Mouse (Mus musculus): ENCODE results near the gene Ptk7. TPM values are rescaled to one million over a fixed set of nuclear protein-coding genes. Genes with fewer than 3 reads are reported as not detected.

The Ptk7 gene
- polyA plus RNA-seq, 1 experiment from 2014 or later = 86.6 TPM

DNA sequence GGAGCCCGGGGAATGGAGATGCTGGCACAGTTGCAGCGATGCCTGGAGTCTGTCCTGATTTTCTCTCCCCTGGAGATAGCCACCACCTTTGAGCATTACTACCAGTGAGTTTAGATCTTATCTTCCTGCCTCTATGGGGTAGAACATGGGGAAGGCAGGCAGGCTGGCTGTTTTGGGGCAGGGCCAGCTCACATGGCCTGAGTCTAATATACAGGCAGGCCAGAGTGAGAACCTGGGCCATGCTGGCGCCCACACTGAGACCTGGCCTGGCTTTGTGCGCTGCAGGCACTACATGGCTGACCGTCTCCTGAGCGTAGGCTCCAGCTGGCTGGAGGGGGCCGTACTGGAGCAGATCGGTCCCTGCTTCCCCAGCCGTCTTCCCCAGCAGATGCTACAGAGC is 32.0 kb upstream of the Ptk7 start:
- in situ Hi-C loops (cut with MboI; ENCODE audit: low pct_unique_long_range_greater_than_20kb) = no loop called here
- CTCF ChIA-PET = no interaction called here
- H3K27me3 ChIP-seq = no peaks in the 10 kb centered on the region
- DNase-seq (ENCODE audit: low read depth, low spot score) (no peak), ATAC-seq (no peak)
- no peak for TF ChIP-seq CTCF (IDR thresholded peaks at IDR 0.05)
- POLR2A ChIA-PET = no interaction called here

DNA sequence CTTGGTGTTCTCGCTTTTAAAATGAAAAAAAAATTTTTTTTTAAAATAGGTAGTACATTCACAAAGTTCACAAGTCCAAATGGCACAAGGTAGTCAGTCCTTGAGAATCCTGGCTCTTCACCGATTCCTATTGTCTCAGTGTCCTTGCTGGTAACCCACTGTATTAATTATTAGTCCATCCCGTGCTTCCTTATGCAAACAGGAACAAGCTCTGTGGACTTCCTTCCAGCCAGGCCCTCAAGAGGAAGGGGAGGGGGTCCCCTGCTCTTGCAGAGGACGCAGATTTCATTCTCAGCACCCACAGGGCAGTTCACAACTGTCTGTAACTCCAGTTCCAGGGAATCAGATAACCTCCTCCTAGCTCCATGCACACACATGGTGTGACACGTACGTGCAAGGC is 26.8 kb upstream of the Ptk7 start:
- ChIA-PET POLR2A (interaction anchor here (1.9 kb wide), 1 partner anchor 9 kb away, joined by 6 read pairs; no protein-coding TSS in a partner anchor), CTCF (no interaction called here)
- ATAC-seq = no peak
- no peak for DNase-seq (ENCODE audit: low read depth, low spot score)
- in situ Hi-C loops (cut with MboI; ENCODE audit: low pct_unique_long_range_greater_than_20kb) = no loop called here
- H3K27me3 ChIP-seq = no peaks in the 10 kb centered on the region
- TF ChIP-seq CTCF (IDR thresholded peaks at IDR 0.05) = no peak

DNA sequence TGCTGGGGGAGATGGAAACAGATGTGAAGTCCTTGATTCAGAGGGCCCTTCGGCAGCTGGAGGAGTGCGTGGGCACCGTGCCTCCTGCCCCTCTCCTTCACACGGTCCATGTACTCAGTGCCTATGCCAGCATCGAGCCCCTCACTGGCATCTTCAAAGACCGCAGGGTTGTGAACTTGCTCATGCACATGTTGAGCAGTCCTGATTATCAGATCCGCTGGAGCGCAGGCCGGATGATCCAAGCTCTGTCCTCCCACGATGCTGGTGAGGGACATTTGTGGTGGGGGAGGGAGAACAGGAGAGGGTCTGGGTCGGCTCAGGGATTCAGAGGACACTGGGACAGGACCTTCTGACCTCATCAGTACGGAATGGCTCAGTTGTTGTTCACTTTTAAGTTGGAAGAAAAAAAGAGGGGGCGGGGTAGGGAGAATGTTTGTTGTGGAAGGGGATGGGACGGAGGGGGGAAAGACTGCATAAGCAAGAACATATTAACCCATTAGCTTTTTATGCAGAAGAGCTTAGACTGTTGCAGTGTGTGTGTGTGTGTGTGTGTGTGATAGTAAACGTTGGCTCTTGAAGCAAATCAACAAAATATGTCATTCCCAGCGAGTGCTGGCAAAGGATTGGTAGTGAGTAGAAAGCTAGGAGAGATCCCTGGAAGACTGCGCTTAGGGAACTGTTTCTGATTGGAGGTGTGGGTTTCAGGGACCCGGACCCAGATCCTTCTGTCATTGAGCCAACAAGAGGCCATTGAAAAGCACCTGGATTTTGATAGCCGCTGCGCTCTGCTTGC is 22.6 kb upstream of the Ptk7 start:
- no peaks in the 10 kb centered on the region for H3K27me3 ChIP-seq
- ATAC-seq (no peak), DNase-seq (ENCODE audit: low read depth, low spot score) (no peak)
- POLR2A ChIA-PET = interaction anchor here (0.6 to 1.4 kb wide), 3 partner anchors 11 to 433 kb away, joined by 3 read pairs; no protein-coding TSS in a partner anchor
- in situ Hi-C loops (cut with MboI; ENCODE audit: low pct_unique_long_range_greater_than_20kb) = loop anchor here (5.0 kb wide), 1 partner anchor 60 kb away; the partner anchor contains the start of gene Pex6
- CTCF ChIA-PET = no interaction called here
- no peak for TF ChIP-seq CTCF (IDR thresholded peaks at IDR 0.05)

DNA sequence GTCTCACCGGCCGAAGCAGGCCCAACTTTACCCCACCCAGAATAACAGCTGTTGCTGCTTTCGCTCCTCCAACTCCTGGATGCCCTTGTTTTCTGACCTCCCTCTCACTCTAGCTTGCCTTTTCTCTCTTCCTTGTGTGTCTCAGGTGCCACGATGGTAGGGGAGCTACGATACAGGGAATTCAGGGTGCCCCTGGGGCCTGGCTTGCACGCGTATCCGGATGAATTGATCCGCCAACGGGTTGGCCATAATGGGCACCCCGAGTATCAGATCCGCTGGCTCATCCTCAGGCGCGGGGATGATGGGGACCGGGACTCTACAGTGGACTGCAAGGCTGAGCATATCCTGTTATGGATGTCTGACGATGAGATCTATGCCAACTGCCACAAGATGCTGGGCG is 22.0 kb upstream of the Ptk7 start:
- no peaks in the 10 kb centered on the region for H3K27me3 ChIP-seq
- no peak for TF ChIP-seq CTCF (IDR thresholded peaks at IDR 0.05)
- ChIA-PET CTCF (no interaction called here), POLR2A (interaction anchor here (1.4 kb wide), 1 partner anchor 12 kb away, joined by 3 read pairs; no protein-coding TSS in a partner anchor)
- no peak for ATAC-seq
- in situ Hi-C loops (cut with MboI; ENCODE audit: low pct_unique_long_range_greater_than_20kb) = loop anchor here (5.0 kb wide), 1 partner anchor 61 kb away; the partner anchor contains the start of gene Pex6
- DNase-seq (ENCODE audit: low read depth, low spot score) = no peak

DNA sequence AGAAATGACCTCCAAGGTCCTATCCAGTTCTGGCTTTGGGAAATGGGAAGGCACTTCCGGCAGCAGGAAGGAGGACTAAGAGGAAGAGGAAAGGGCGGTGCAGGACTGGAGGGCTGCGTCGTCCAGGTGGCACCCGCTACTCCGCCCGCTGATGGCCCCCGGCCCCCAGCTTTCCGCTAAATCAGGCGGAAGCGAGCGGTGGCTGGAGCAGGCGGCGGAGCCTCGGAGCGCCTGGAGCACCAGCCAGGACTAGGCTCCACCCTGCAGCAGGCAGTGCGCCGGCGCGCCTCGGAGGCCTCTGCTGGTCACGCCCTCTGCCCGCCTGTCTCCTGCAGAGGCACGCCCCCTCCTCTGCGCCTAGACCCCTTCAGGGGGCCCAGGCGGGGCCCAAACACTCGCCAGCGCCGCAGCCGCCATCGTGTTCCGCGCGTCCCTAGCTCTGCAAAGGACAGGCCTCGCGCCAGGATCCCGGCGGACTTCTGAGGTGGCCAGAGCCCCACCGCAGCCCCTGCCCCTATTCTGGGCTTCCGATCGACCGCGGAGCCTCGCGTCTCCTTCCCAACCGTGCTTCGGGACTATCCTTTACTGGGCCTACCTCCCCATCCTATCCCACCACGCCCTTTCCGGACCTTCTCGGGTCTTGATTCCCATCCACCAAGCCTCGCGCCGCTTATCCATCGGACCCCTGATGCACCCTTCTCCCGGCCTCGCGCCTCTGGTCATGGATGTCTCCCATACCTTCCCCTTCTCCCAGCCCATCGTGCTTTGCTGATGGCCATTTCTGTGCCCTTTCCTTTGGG is 21.1 kb upstream of the Ptk7 start, which contains the start of gene Cul7:
TSS of gene Cul7 (plus strand) at position 106 of the 800 bp plus-strand sequence.
- TF ChIP-seq CTCF (IDR thresholded peaks at IDR 0.05) = no peak
- DNase-seq (ENCODE audit: low read depth, low spot score) (no peak), ATAC-seq (peak; percentile 77)
- CTCF ChIA-PET = no interaction called here
- no peaks in the 10 kb centered on the region for H3K27me3 ChIP-seq
- in situ Hi-C loops (cut with MboI; ENCODE audit: low pct_unique_long_range_greater_than_20kb) = loop anchor here (5.0 kb wide), 1 partner anchor 62 kb away; the partner anchor contains the start of gene Pex6
- POLR2A ChIA-PET = interaction anchor here (0.6 to 1.5 kb wide), 3 partner anchors 15 to 30 kb away, joined by 3 to 4 read pairs (median 3); partner anchors contain the start of gene Klhdc3

DNA sequence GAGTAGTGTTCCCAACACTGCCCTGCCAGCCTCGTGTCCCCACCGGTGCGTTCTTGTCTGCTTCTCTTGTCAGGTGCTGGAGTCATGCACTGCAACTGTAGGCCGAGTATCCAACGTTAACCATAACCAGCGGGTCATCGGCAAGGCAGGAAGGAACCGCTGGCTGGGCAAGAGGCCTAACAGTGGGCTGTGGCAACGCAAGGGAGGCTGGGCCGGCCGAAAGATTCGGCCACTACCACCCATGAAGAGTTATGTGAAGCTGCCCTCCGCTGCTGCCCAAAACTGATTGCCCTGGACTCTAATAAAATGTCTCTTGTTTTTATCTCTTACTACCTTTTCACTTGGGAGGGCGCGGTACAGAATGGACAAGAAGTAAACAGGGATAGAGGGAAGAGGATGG is 20.5 kb upstream of the Ptk7 start:
- DNase-seq (ENCODE audit: low read depth, low spot score) (no peak), ATAC-seq (no peak)
- no peaks in the 10 kb centered on the region for H3K27me3 ChIP-seq
- in situ Hi-C loops (cut with MboI; ENCODE audit: low pct_unique_long_range_greater_than_20kb) = loop anchor here (5.0 kb wide), 1 partner anchor 62 kb away; the partner anchor contains the start of gene Pex6
- TF ChIP-seq CTCF (IDR thresholded peaks at IDR 0.05) = no peak
- POLR2A ChIA-PET = interaction anchor here (0.8 to 1.5 kb wide), 2 partner anchors 15 to 31 kb away, joined by 3 read pairs; partner anchors contain the start of gene Klhdc3
- CTCF ChIA-PET = no interaction called here

DNA sequence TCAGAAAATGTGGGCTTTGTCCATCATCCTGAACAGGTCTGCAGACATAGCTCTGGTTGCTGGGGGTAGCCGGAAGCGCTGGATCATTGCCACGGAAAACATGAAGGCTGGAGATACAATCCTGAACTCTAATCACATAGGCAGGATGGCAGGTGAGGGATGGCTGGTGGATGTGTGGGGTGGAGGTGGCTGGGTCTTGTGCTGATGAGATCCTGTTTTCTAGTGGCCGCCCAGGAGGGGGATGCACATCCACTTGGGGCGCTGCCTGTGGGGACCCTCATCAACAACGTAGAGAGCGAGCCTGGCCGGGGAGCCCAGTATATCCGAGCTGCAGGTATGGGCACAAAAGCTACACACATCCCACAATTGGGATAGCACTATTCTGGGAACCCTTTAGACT is 19.1 kb upstream of the Ptk7 start:
- TF ChIP-seq CTCF (IDR thresholded peaks at IDR 0.05) = no peak
- CTCF ChIA-PET = interaction anchor here (0.8 kb wide), 1 partner anchor 18 kb away, joined by 3 read pairs; no protein-coding TSS in a partner anchor
- ATAC-seq (no peak), DNase-seq (ENCODE audit: low read depth, low spot score) (no peak)
- no peaks in the 10 kb centered on the region for H3K27me3 ChIP-seq
- POLR2A ChIA-PET = no interaction called here
- in situ Hi-C loops (cut with MboI; ENCODE audit: low pct_unique_long_range_greater_than_20kb) = no loop called here

DNA sequence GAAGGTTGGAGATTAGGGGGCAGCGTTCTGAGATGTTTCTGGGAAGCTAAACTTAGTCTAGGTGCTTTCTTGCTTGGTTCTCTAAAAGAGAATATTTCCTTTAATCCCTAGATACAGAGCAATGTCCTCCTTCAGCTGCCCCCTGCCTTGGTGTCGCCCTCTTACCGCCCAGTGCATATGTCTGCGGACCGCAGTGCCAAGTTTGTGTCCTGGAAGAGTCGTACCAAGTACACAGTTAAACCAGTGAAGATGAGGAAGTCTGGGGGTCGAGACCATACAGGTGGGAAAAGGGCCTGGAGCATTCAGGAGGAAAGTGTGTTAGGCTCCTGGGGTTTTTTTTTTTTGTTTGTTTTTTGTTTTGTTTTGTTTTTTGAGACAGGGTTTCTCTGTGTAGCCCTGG is 18.0 kb upstream of the Ptk7 start:
- in situ Hi-C loops (cut with MboI; ENCODE audit: low pct_unique_long_range_greater_than_20kb) = no loop called here
- ChIA-PET POLR2A (no interaction called here), CTCF (no interaction called here)
- H3K27me3 ChIP-seq = no peaks in the 10 kb centered on the region
- no peak for TF ChIP-seq CTCF (IDR thresholded peaks at IDR 0.05)
- ATAC-seq (no peak), DNase-seq (ENCODE audit: low read depth, low spot score) (no peak)

DNA sequence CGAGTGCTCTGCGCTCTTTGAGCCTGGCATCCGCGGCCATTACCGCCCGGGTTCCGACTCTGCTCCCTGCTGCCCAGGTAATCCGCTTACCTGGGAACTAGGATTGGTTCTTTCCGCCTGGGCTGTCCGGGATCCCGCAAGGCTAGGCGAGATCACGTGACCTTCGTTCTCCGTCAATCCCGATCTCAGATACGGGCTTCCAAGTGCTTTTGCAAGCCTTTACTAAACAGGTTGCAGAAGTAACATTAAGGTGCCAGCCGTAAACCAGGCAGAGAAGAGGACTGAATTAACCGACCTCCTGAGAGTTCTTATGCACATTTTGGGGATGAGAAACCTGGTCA is 17.0 kb upstream of the Ptk7 start:
- DNase-seq (ENCODE audit: low read depth, low spot score) (peak; percentile 53), ATAC-seq (no peak)
- ChIA-PET POLR2A (no interaction called here), CTCF (interaction anchor here (2.3 kb wide), 1 partner anchor 10 kb away, joined by 6 read pairs; no protein-coding TSS in a partner anchor)
- no peaks in the 10 kb centered on the region for H3K27me3 ChIP-seq
- no peak for TF ChIP-seq CTCF (IDR thresholded peaks at IDR 0.05)
- in situ Hi-C loops (cut with MboI; ENCODE audit: low pct_unique_long_range_greater_than_20kb) = no loop called here

DNA sequence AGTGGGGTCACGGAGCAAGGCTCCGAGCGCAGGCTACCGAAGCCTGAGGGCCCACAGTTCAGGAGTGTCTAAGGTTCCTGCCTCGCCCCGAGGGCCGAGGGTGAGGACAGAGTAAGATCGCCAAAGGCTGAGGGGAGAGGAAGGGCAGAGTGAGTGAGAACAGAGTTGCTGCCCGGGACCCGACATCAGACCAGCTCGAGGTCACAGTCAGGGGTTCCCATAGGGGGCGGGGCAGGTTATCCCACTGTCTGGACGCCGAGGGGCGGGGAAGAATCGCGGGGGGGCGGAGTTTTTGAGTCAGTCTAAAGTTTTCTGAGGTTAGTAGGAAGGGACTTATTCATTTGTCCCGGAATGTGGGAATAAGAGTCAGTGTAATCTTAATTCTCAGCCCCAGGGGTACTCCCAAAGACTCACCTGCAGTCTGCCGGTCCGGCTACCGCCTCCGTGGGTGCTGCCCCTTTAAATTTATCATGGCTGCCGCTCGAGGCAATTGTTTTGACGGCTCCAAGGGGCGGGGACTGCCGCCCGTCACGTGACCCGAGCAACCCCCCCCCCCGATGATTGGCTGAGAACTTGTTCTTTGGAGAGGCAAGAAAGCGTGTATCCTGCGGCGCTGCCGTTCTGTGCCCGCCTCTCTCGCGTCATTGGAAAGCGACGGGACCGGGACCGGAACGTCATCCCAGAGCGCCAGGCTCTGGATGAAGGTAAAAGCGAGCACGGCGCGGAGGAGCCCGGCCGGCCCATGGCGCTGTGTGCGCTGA is 16.4 kb upstream of the Ptk7 start, which contains the start of the genes Klc4 and Mrpl2:
TSS of gene Klc4 (minus strand) at position 462 of the 761 bp plus-strand sequence.
TSS of gene Mrpl2 (plus strand) at position 669 of the 761 bp plus-strand sequence.
- H3K27me3 ChIP-seq = no peaks in the 10 kb centered on the region
- ChIA-PET CTCF (interaction anchor here (2.3 to 2.6 kb wide), 2 partner anchors 9 to 68 kb away, joined by 6 to 7 read pairs; no protein-coding TSS in a partner anchor), POLR2A (interaction anchor here (0.6 to 1.2 kb wide), 3 partner anchors 33 to 86 kb away, joined by 3 to 5 read pairs (median 3); no protein-coding TSS in a partner anchor)
- in situ Hi-C loops (cut with MboI; ENCODE audit: low pct_unique_long_range_greater_than_20kb) = no loop called here
- ATAC-seq (peak; percentile 31), DNase-seq (ENCODE audit: low read depth, low spot score) (peak; percentile 87)
- TF ChIP-seq CTCF (IDR thresholded peaks at IDR 0.05) = no peak
